Mouse (Mus musculus): ENCODE measurements around the gene 1700003E16Rik. TPM values are rescaled to one million over a fixed set of nuclear protein-coding genes. Genes with fewer than 3 reads are reported as not detected.

1700003E16Rik gene
- total RNA-seq, 2 experiments from 2014 or later, result 23.4 to 24.0 TPM

- no peak for DNase-seq
These were observed 28.8 kb upstream of the 1700003E16Rik start for GRCm38 (mm10) chr6:83127419-83127818.

- no peak for DNase-seq
These were observed 24.7 kb upstream of the 1700003E16Rik start for GRCm38 (mm10) chr6:83131469-83132034.

GRCm38 (mm10) chr6:83132176-83132919 lies 23.9 kb upstream of the 1700003E16Rik start:
- no peak for DNase-seq

GRCm38 (mm10) chr6:83134226-83134625 lies 22.0 kb upstream of the 1700003E16Rik start:
- DNase-seq, result no peak

- peak in 1 of 2 experiments; percentile 2 for DNase-seq
These were observed 21.2 kb upstream of the 1700003E16Rik start, which contains the start of gene Rtkn for GRCm38 (mm10) chr6:83134951-83135513. Gene Rtkn, plus strand, starts transcription at chr6:83135463.

- no peak for DNase-seq
These were observed 20.5 kb upstream of the 1700003E16Rik start for GRCm38 (mm10) chr6:83135571-83136161.

- DNase-seq, result no peak
These were observed 19.8 kb upstream of the 1700003E16Rik start for GRCm38 (mm10) chr6:83136291-83136880.

- peak in 1 of 2 experiments; percentile 56 for DNase-seq
These were observed 19.2 kb upstream of the 1700003E16Rik start for GRCm38 (mm10) chr6:83136881-83137575.

GRCm38 (mm10) chr6:83137576-83137950 lies 18.6 kb upstream of the 1700003E16Rik start:
- peak; percentile 79 to 81 for DNase-seq

- no peak for DNase-seq
These were observed 18.1 kb upstream of the 1700003E16Rik start for GRCm38 (mm10) chr6:83138056-83138455.

GRCm38 (mm10) chr6:83140044-83140443 lies 16.2 kb upstream of the 1700003E16Rik start:
- DNase-seq, result peak in 1 of 2 experiments; percentile 4

GRCm38 (mm10) chr6:83141636-83142035 lies 14.6 kb upstream of the 1700003E16Rik start:
- no peak for DNase-seq

GRCm38 (mm10) chr6:83142211-83142731 lies 13.9 kb upstream of the 1700003E16Rik start:
- peak; percentile 65 to 70 for DNase-seq

- peak in 1 of 2 experiments; percentile 37 for DNase-seq
These were observed 13.3 kb upstream of the 1700003E16Rik start for GRCm38 (mm10) chr6:83142886-83143285.

GRCm38 (mm10) chr6:83145209-83145608 lies 11.0 kb upstream of the 1700003E16Rik start:
- peak in 1 of 2 experiments; percentile 7 for DNase-seq

- peak in 1 of 2 experiments; percentile 9 for DNase-seq
These were observed 10.4 kb upstream of the 1700003E16Rik start for GRCm38 (mm10) chr6:83145805-83146204.

- no peak for DNase-seq
These were observed 8.9 kb upstream of the 1700003E16Rik start for GRCm38 (mm10) chr6:83147280-83147679.

- DNase-seq, result no peak
These were observed 4.5 kb upstream of the 1700003E16Rik start for GRCm38 (mm10) chr6:83151721-83152120.

GRCm38 (mm10) chr6:83153038-83153437 lies 3.2 kb upstream of the 1700003E16Rik start:
- DNase-seq, result no peak

- DNase-seq, result no peak
These were observed 2.7 kb upstream of the 1700003E16Rik start for GRCm38 (mm10) chr6:83153485-83153884.

GRCm38 (mm10) chr6:83155552-83156238 lies 509 bp upstream of the 1700003E16Rik start:
- no peak for DNase-seq

Data from layer of hippocampus, postnatal 36 days (tissue).